Mouse (Mus musculus): ENCODE measurements around the gene Abhd5. TPM values are rescaled to one million over a fixed set of nuclear protein-coding genes. Genes with fewer than 3 reads are reported as not detected.

The Abhd5 gene
- polyA plus RNA-seq, 1 experiment from 2014 or later: 21.2 TPM

GRCm38 (mm10) chr9:122320626-122321025 lies 30.8 kb upstream of the Abhd5 start:
- Histone ChIP-seq H3K4me1 (no peaks in the 10 kb centered on the region), H3K36me3 (no peaks in the 10 kb centered on the region), H3K4me3 (no peak overlapping the region), H3K9me3 (no peaks in the 10 kb centered on the region), H3K9ac (no peak overlapping the region), H3K27me3 (replicated peaks) (no peaks in the 10 kb centered on the region), H3K4me2 (replicated peaks) (no peak overlapping the region), H3K27ac (no peak overlapping the region)
- 90% methylated on average over 4 of the region's 4 CpGs for WGBS
- ATAC-seq (ENCODE audit: low FRiP score, low read depth): no peak

GRCm38 (mm10) chr9:122322356-122322755 lies 29.1 kb upstream of the Abhd5 start:
- H3K36me3 ChIP-seq: no peaks in the 10 kb centered on the region
- no peaks in the 10 kb centered on the region for H3K27me3 ChIP-seq (replicated peaks)
- H3K4me1 ChIP-seq: no peaks in the 10 kb centered on the region
- 76% methylated on average over 3 of the region's 3 CpGs for WGBS
- no peaks in the 10 kb centered on the region for H3K9me3 ChIP-seq
- no peak for ATAC-seq (ENCODE audit: low FRiP score, low read depth)
- H3K4me2 ChIP-seq (replicated peaks): no peak overlapping the region
- no peak overlapping the region for H3K27ac ChIP-seq
- H3K9ac ChIP-seq: no peak overlapping the region
- H3K4me3 ChIP-seq: no peak overlapping the region

- 92% methylated on average over 1 of the region's 1 CpGs for WGBS
Observed at GRCm38 (mm10) chr9:122325996-122326395, 25.4 kb upstream of the Abhd5 start.

GRCm38 (mm10) chr9:122328199-122328598 lies 23.2 kb upstream of the Abhd5 start:
- WGBS: 73% methylated on average over 3 of the region's 3 CpGs
- Histone ChIP-seq H3K27me3 (replicated peaks) (no peaks in the 10 kb centered on the region), H3K4me3 (no peak overlapping the region), H3K36me3 (no peaks in the 10 kb centered on the region), H3K4me1 (no peaks in the 10 kb centered on the region), H3K4me2 (replicated peaks) (no peak overlapping the region), H3K9ac (no peak overlapping the region), H3K27ac (no peak overlapping the region), H3K9me3 (no peaks in the 10 kb centered on the region)
- ATAC-seq (ENCODE audit: low FRiP score, low read depth): no peak

More at GRCm38 (mm10) chr9:122325996-122326395, 25.4 kb upstream of the Abhd5 start:
- Histone ChIP-seq H3K4me3 (no peak overlapping the region), H3K36me3 (no peaks in the 10 kb centered on the region), H3K4me1 (no peaks in the 10 kb centered on the region), H3K4me2 (replicated peaks) (no peak overlapping the region), H3K27ac (no peak overlapping the region), H3K9ac (no peak overlapping the region), H3K9me3 (no peaks in the 10 kb centered on the region), H3K27me3 (replicated peaks) (no peaks in the 10 kb centered on the region)
- ATAC-seq (ENCODE audit: low FRiP score, low read depth): no peak

GRCm38 (mm10) chr9:122336677-122337076 lies 14.7 kb upstream of the Abhd5 start:
- H3K9ac ChIP-seq: no peak overlapping the region
- no peaks in the 10 kb centered on the region for H3K9me3 ChIP-seq
- H3K27ac ChIP-seq: no peak overlapping the region
- H3K4me1 ChIP-seq: peaks cover 3% of the 10 kb centered on the region; the same call in 1 of the 2 replicates
- H3K4me3 ChIP-seq: no peak overlapping the region
- no peaks in the 10 kb centered on the region for H3K36me3 ChIP-seq
- no peak for ATAC-seq (ENCODE audit: low FRiP score, low read depth)
- H3K27me3 ChIP-seq (replicated peaks): no peaks in the 10 kb centered on the region
- WGBS: 79% methylated on average over 2 of the region's 2 CpGs
- H3K4me2 ChIP-seq (replicated peaks): no peak overlapping the region

GRCm38 (mm10) chr9:122337510-122337931 lies 13.9 kb upstream of the Abhd5 start:
- H3K36me3 ChIP-seq: no peaks in the 10 kb centered on the region
- 56% methylated on average over 8 of the region's 8 CpGs for WGBS
- no peak for ATAC-seq (ENCODE audit: low FRiP score, low read depth)

GRCm38 (mm10) chr9:122339972-122340371 lies 11.4 kb upstream of the Abhd5 start:
- no peak for ATAC-seq (ENCODE audit: low FRiP score, low read depth)
- H3K36me3 ChIP-seq: no peaks in the 10 kb centered on the region
- 65% methylated on average over 5 of the region's 5 CpGs for WGBS

More at GRCm38 (mm10) chr9:122337510-122337931, 13.9 kb upstream of the Abhd5 start:
- no peak overlapping the region for H3K4me3 ChIP-seq
- no peaks in the 10 kb centered on the region for H3K9me3 ChIP-seq
- no peak overlapping the region for H3K9ac ChIP-seq
- H3K27ac ChIP-seq: no peak overlapping the region
- H3K27me3 ChIP-seq (replicated peaks): no peaks in the 10 kb centered on the region
- no peak overlapping the region for H3K4me2 ChIP-seq (replicated peaks)
- peaks cover 3% of the 10 kb centered on the region; the same call in 1 of the 2 replicates for H3K4me1 ChIP-seq

GRCm38 (mm10) chr9:122343399-122343798 lies 8.0 kb upstream of the Abhd5 start:
- Histone ChIP-seq H3K9ac (no peak overlapping the region), H3K4me1 (no peaks in the 10 kb centered on the region), H3K27ac (no peak overlapping the region), H3K27me3 (replicated peaks) (no peaks in the 10 kb centered on the region), H3K4me2 (replicated peaks) (no peak overlapping the region), H3K9me3 (no peaks in the 10 kb centered on the region), H3K36me3 (no peaks in the 10 kb centered on the region), H3K4me3 (no peak overlapping the region)
- WGBS: 84% methylated on average over 7 of the region's 7 CpGs
- ATAC-seq (ENCODE audit: low FRiP score, low read depth): no peak

More at GRCm38 (mm10) chr9:122339972-122340371, 11.4 kb upstream of the Abhd5 start:
- H3K4me2 ChIP-seq (replicated peaks): no peak overlapping the region
- peaks cover 3% of the 10 kb centered on the region; the same call in 1 of the 2 replicates for H3K4me1 ChIP-seq
- no peaks in the 10 kb centered on the region for H3K27me3 ChIP-seq (replicated peaks)
- H3K9me3 ChIP-seq: no peaks in the 10 kb centered on the region
- no peak overlapping the region for H3K9ac ChIP-seq
- no peak overlapping the region for H3K27ac ChIP-seq
- H3K4me3 ChIP-seq: no peak overlapping the region

- whole genome bisulfite sequencing: 90% methylated on average over 8 of the region's 8 CpGs
- H3K27me3 ChIP-seq (replicated peaks): no peaks in the 10 kb centered on the region
- no peaks in the 10 kb centered on the region for H3K9me3 ChIP-seq
- no peaks in the 10 kb centered on the region for H3K36me3 ChIP-seq
- no peak overlapping the region for H3K27ac ChIP-seq
- ATAC-seq (ENCODE audit: low FRiP score, low read depth): no peak
- no peak overlapping the region for H3K4me3 ChIP-seq
- H3K9ac ChIP-seq: no peak overlapping the region
- H3K4me1 ChIP-seq: no peaks in the 10 kb centered on the region
- H3K4me2 ChIP-seq (replicated peaks): no peak overlapping the region
Observed at GRCm38 (mm10) chr9:122344560-122344959, 6.8 kb upstream of the Abhd5 start.

GRCm38 (mm10) chr9:122345291-122345690 lies 6.1 kb upstream of the Abhd5 start:
- no peaks in the 10 kb centered on the region for H3K9me3 ChIP-seq
- whole genome bisulfite sequencing: 89% methylated on average over 3 of the region's 3 CpGs

GRCm38 (mm10) chr9:122346059-122346458 lies 5.3 kb upstream of the Abhd5 start:
- Histone ChIP-seq H3K9me3 (no peaks in the 10 kb centered on the region), H3K9ac (no peak overlapping the region), H3K4me1 (no peaks in the 10 kb centered on the region; the same call in 1 of the 2 replicates), H3K27me3 (replicated peaks) (no peaks in the 10 kb centered on the region), H3K4me3 (no peak overlapping the region), H3K27ac (no peak overlapping the region), H3K4me2 (replicated peaks) (no peak overlapping the region), H3K36me3 (no peaks in the 10 kb centered on the region)
- no peak for ATAC-seq (ENCODE audit: low FRiP score, low read depth)
- WGBS: 84% methylated on average over 5 of the region's 5 CpGs

More at GRCm38 (mm10) chr9:122345291-122345690, 6.1 kb upstream of the Abhd5 start:
- H3K27ac ChIP-seq: no peak overlapping the region
- H3K27me3 ChIP-seq (replicated peaks): no peaks in the 10 kb centered on the region
- H3K9ac ChIP-seq: no peak overlapping the region
- no peak for ATAC-seq (ENCODE audit: low FRiP score, low read depth)
- no peak overlapping the region for H3K4me2 ChIP-seq (replicated peaks)
- H3K36me3 ChIP-seq: no peaks in the 10 kb centered on the region
- H3K4me3 ChIP-seq: no peak overlapping the region
- no peaks in the 10 kb centered on the region for H3K4me1 ChIP-seq

- H3K27me3 ChIP-seq (replicated peaks): no peaks in the 10 kb centered on the region
- H3K4me3 ChIP-seq: no peak overlapping the region
- no peaks in the 10 kb centered on the region for H3K36me3 ChIP-seq
- no peak overlapping the region for H3K4me2 ChIP-seq (replicated peaks)
- H3K9ac ChIP-seq: no peak overlapping the region
- H3K27ac ChIP-seq: no peak overlapping the region
- no peaks in the 10 kb centered on the region for H3K9me3 ChIP-seq
- no peaks in the 10 kb centered on the region; the same call in 1 of the 2 replicates for H3K4me1 ChIP-seq
- ATAC-seq (ENCODE audit: low FRiP score, low read depth): no peak
- WGBS: 91% methylated on average over 1 of the region's 1 CpGs
Observed at GRCm38 (mm10) chr9:122347882-122348281, 3.5 kb upstream of the Abhd5 start.

- H3K4me3 ChIP-seq: no peak overlapping the region
- WGBS: 95% methylated on average over 4 of the region's 4 CpGs
- no peak for ATAC-seq (ENCODE audit: low FRiP score, low read depth)
- no peaks in the 10 kb centered on the region for H3K27me3 ChIP-seq (replicated peaks)
- no peaks in the 10 kb centered on the region; the same call in 1 of the 2 replicates for H3K4me1 ChIP-seq
- H3K4me2 ChIP-seq (replicated peaks): no peak overlapping the region
- H3K9ac ChIP-seq: no peak overlapping the region
- no peaks in the 10 kb centered on the region for H3K36me3 ChIP-seq
- no peak overlapping the region for H3K27ac ChIP-seq
- H3K9me3 ChIP-seq: no peaks in the 10 kb centered on the region
Observed at GRCm38 (mm10) chr9:122349286-122349685, 2.1 kb upstream of the Abhd5 start.
